Mouse (Mus musculus) lung, postnatal 0 days (tissue): Measurements from ENCODE around the gene Pik3c2b.

Experiments
- CTCF ChIP-seq: IDR thresholded peaks from 2 replicates; pipeline ENCODE4 v1.5.1; 2016; ENCODE audit warnings: antibody characterized with exemption, mild to moderate bottlenecking
- EP300 ChIP-seq: IDR thresholded peaks from 2 replicates; pipeline ENCODE4 v1.6.1; 2016; ENCODE audit warnings: antibody characterized with exemption, mild to moderate bottlenecking, control low read depth

GRCm38 (mm10) chr1:133073327-133073856 lies 27.9 kb downstream of the Pik3c2b start:
- TF ChIP-seq CTCF = no peak
- peak; percentile 87 for TF ChIP-seq EP300
